Mouse (Mus musculus): ENCODE data around the gene Tbce. TPM values are rescaled to one million over a fixed set of nuclear protein-coding genes. Genes with fewer than 3 reads are reported as not detected.
"Not testable (repeated sequence)": the region's sequence is repeated elsewhere in the genome, so short reads cannot be mapped to it uniquely, and the experiment has no call there.

Tbce gene
- total and polyA plus RNA-seq, 3 experiments: 2.6 to 88.8 (median 56.1) TPM

GRCm38 (mm10) chr13:13997476-13997875, 42.0 kb downstream of the Tbce start:
- peaks cover 2% of the 10 kb centered on the region; the same call in 1 of the 2 replicates for H3K4me1 ChIP-seq (ENCODE audit: insufficient read depth, low read depth, low read length)
- no peaks in the 10 kb centered on the region for H3K27me3 ChIP-seq (ENCODE audit: insufficient read depth, low read length)
- DNase-seq (ENCODE audit: low spot score): no peak

GRCm38 (mm10) chr13:13995046-13995445, 44.4 kb downstream of the Tbce start:
- no peaks in the 10 kb centered on the region for H3K9me3 ChIP-seq (replicated peaks)
- ATAC-seq (ENCODE audit: extremely low read depth, insufficient number of reproducible peaks, low FRiP score, poor library complexity, severe bottlenecking) (no peak), DNase-seq (ENCODE audit: low spot score) (no peak)
- H3K36me3 ChIP-seq (replicated peaks): peaks cover 95% of the 10 kb centered on the region
- TF ChIP-seq TAL1 (conservative IDR thresholded peaks at IDR 0.05; ENCODE audit: low read depth, low read length) (no peak), GATA2 (IDR thresholded peaks at IDR 0.05; ENCODE audit: borderline replicate concordance, low read depth, low read length) (no peak), POLR2AphosphoS5 (IDR thresholded peaks at IDR 0.05; ENCODE audit: insufficient replicate concordance, low read depth, low read length) (no peak; the same call in 1 of the 2 replicates), CTCF (IDR thresholded peaks at IDR 0.05; ENCODE audit: low read depth, low read length) (no peak), GATA1 (IDR thresholded peaks at IDR 0.05; ENCODE audit: borderline replicate concordance, low read length) (no peak)
- H3K27me3 ChIP-seq (ENCODE audit: insufficient read depth, low read length): no peaks in the 10 kb centered on the region
- peaks cover 5% of the 10 kb centered on the region for H3K4me1 ChIP-seq (ENCODE audit: insufficient read depth, low read depth, low read length)
- H3K4me3 ChIP-seq (ENCODE audit: low read depth, low read length): no peak overlapping the region

More at GRCm38 (mm10) chr13:13997476-13997875, 42.0 kb downstream of the Tbce start:
- no peak for TF ChIP-seq TAL1 (conservative IDR thresholded peaks at IDR 0.05; ENCODE audit: low read depth, low read length)
- TF ChIP-seq POLR2AphosphoS5 (IDR thresholded peaks at IDR 0.05; ENCODE audit: insufficient replicate concordance, low read depth, low read length): no peak
- no peak for TF ChIP-seq GATA1 (IDR thresholded peaks at IDR 0.05; ENCODE audit: borderline replicate concordance, low read length)
- TF ChIP-seq GATA2 (IDR thresholded peaks at IDR 0.05; ENCODE audit: borderline replicate concordance, low read depth, low read length): no peak
- no peak for TF ChIP-seq CTCF (IDR thresholded peaks at IDR 0.05; ENCODE audit: low read depth, low read length)
- no peaks in the 10 kb centered on the region for H3K9me3 ChIP-seq (replicated peaks)
- H3K36me3 ChIP-seq (replicated peaks): peaks cover 98% of the 10 kb centered on the region
- ATAC-seq (ENCODE audit: extremely low read depth, insufficient number of reproducible peaks, low FRiP score, poor library complexity, severe bottlenecking): no peak
- H3K4me3 ChIP-seq (ENCODE audit: low read depth, low read length): no peak overlapping the region

GRCm38 (mm10) chr13:13993041-13993440, 46.4 kb downstream of the Tbce start:
- Histone ChIP-seq H3K4me3 (ENCODE audit: low read depth, low read length) (no peak overlapping the region), H3K36me3 (replicated peaks) (peaks cover 90% of the 10 kb centered on the region), H3K4me1 (ENCODE audit: insufficient read depth, low read depth, low read length) (peaks cover 14% of the 10 kb centered on the region), H3K27me3 (ENCODE audit: insufficient read depth, low read length) (no peaks in the 10 kb centered on the region), H3K9me3 (replicated peaks) (no peaks in the 10 kb centered on the region)
- no peak for TF ChIP-seq POLR2AphosphoS5 (IDR thresholded peaks at IDR 0.05; ENCODE audit: insufficient replicate concordance, low read depth, low read length)
- TF ChIP-seq GATA1 (IDR thresholded peaks at IDR 0.05; ENCODE audit: borderline replicate concordance, low read length): no peak
- TF ChIP-seq GATA2 (IDR thresholded peaks at IDR 0.05; ENCODE audit: borderline replicate concordance, low read depth, low read length): no peak
- no peak for TF ChIP-seq TAL1 (conservative IDR thresholded peaks at IDR 0.05; ENCODE audit: low read depth, low read length)
- no peak for TF ChIP-seq CTCF (IDR thresholded peaks at IDR 0.05; ENCODE audit: low read depth, low read length)
- ATAC-seq (ENCODE audit: extremely low read depth, insufficient number of reproducible peaks, low FRiP score, poor library complexity, severe bottlenecking) (no peak), DNase-seq (ENCODE audit: low spot score) (no peak)

- DNase-seq (ENCODE audit: low spot score): no peak
- no peak for ATAC-seq (ENCODE audit: extremely low read depth, insufficient number of reproducible peaks, low FRiP score, poor library complexity, severe bottlenecking)
- Histone ChIP-seq H3K9me3 (replicated peaks) (no peaks in the 10 kb centered on the region), H3K4me3 (ENCODE audit: low read depth, low read length) (no peak overlapping the region), H3K27me3 (ENCODE audit: insufficient read depth, low read length) (no peaks in the 10 kb centered on the region), H3K4me1 (ENCODE audit: insufficient read depth, low read depth, low read length) (peaks cover 14% of the 10 kb centered on the region), H3K36me3 (replicated peaks) (peaks cover 86% of the 10 kb centered on the region)
- TF ChIP-seq CTCF (IDR thresholded peaks at IDR 0.05; ENCODE audit: low read depth, low read length) (no peak), GATA1 (IDR thresholded peaks at IDR 0.05; ENCODE audit: borderline replicate concordance, low read length) (no peak), GATA2 (IDR thresholded peaks at IDR 0.05; ENCODE audit: borderline replicate concordance, low read depth, low read length) (no peak), TAL1 (conservative IDR thresholded peaks at IDR 0.05; ENCODE audit: low read depth, low read length) (no peak), POLR2AphosphoS5 (IDR thresholded peaks at IDR 0.05; ENCODE audit: insufficient replicate concordance, low read depth, low read length) (no peak)
Observed at GRCm38 (mm10) chr13:13990391-13990790, 49.0 kb downstream of the Tbce start.

- H3K4me1 ChIP-seq (ENCODE audit: insufficient read depth, low read depth, low read length): peaks cover 16% of the 10 kb centered on the region
- ATAC-seq (ENCODE audit: extremely low read depth, insufficient number of reproducible peaks, low FRiP score, poor library complexity, severe bottlenecking) (peak; percentile 66), DNase-seq (ENCODE audit: low spot score) (no peak)
- no peak overlapping the region for H3K4me3 ChIP-seq (ENCODE audit: low read depth, low read length)
- no peaks in the 10 kb centered on the region for H3K9me3 ChIP-seq (replicated peaks)
- TF ChIP-seq CTCF (IDR thresholded peaks at IDR 0.05; ENCODE audit: low read depth, low read length) (no peak), TAL1 (conservative IDR thresholded peaks at IDR 0.05; ENCODE audit: low read depth, low read length) (no peak), GATA1 (IDR thresholded peaks at IDR 0.05; ENCODE audit: borderline replicate concordance, low read length) (no peak), POLR2AphosphoS5 (IDR thresholded peaks at IDR 0.05; ENCODE audit: insufficient replicate concordance, low read depth, low read length) (no peak), GATA2 (IDR thresholded peaks at IDR 0.05; ENCODE audit: borderline replicate concordance, low read depth, low read length) (no peak)
- H3K27me3 ChIP-seq (ENCODE audit: insufficient read depth, low read length): no peaks in the 10 kb centered on the region
- peaks cover 83% of the 10 kb centered on the region for H3K36me3 ChIP-seq (replicated peaks)
Observed at GRCm38 (mm10) chr13:13989135-13989534, 50.3 kb downstream of the Tbce start.

GRCm38 (mm10) chr13:13983523-13983922, 55.9 kb downstream of the Tbce start:
- H3K36me3 ChIP-seq (replicated peaks): peaks cover 65% of the 10 kb centered on the region
- no peak overlapping the region for H3K4me3 ChIP-seq (ENCODE audit: low read depth, low read length)
- H3K27me3 ChIP-seq (ENCODE audit: insufficient read depth, low read length): no peaks in the 10 kb centered on the region
- ATAC-seq (ENCODE audit: extremely low read depth, insufficient number of reproducible peaks, low FRiP score, poor library complexity, severe bottlenecking) (peak; percentile 22; the same call in 1 of the 2 replicates), DNase-seq (ENCODE audit: low spot score) (no peak)
- no peak for TF ChIP-seq GATA2 (IDR thresholded peaks at IDR 0.05; ENCODE audit: borderline replicate concordance, low read depth, low read length)
- H3K4me1 ChIP-seq (ENCODE audit: insufficient read depth, low read depth, low read length): peaks cover 13% of the 10 kb centered on the region
- no peaks in the 10 kb centered on the region for H3K9me3 ChIP-seq (replicated peaks)

- DNase-seq (ENCODE audit: low spot score); H3K4me3 ChIP-seq (ENCODE audit: low read depth, low read length); H3K27me3 ChIP-seq (ENCODE audit: insufficient read depth, low read length); H3K9me3 ChIP-seq (replicated peaks): not testable (repeated sequence)
- peaks cover 62% of the 10 kb centered on the region for H3K36me3 ChIP-seq (replicated peaks)
- peak; percentile 90 for ATAC-seq (ENCODE audit: extremely low read depth, insufficient number of reproducible peaks, low FRiP score, poor library complexity, severe bottlenecking)
- peaks cover 13% of the 10 kb centered on the region for H3K4me1 ChIP-seq (ENCODE audit: insufficient read depth, low read depth, low read length)
Observed at GRCm38 (mm10) chr13:13981842-13982241, 57.6 kb downstream of the Tbce start.

Measured in G1E (cell line).